Mouse (Mus musculus) MEL (cell line): ENCODE measurements around the gene Pbx3. TPM values are rescaled to one million over a fixed set of nuclear protein-coding genes. Genes with fewer than 3 reads are reported as not detected.

Experiments used
- DNase-seq: peaks from one replicate; pipeline ENCODE4 v3.0.0; 2011; ENCODE audit warnings: low read depth, low spot score
- H3K27ac ChIP-seq: 2 replicates; pipeline ENCODE4 v1.5.1; 2012; ENCODE audit warnings: low read depth, mild to moderate bottlenecking, control low read depth, low read length, moderate library complexity; ENCODE audit not compliant: control insufficient read depth
- H3K27me3 ChIP-seq, 2 experiments: fragments of 150-350 bp in 1 of 2; sonication (generic) in 1 of 2; 2 replicates each; pipeline ENCODE4 v1.6.1; 2012; ENCODE audit warnings: low read length in 2 of 2, mild to moderate bottlenecking in 2 of 2, improper control_type of control experiment in 1 of 2, moderate library complexity in 1 of 2; ENCODE audit not compliant: insufficient read depth in 2 of 2, control insufficient read depth in 1 of 2
- H3K36me3 ChIP-seq, 2 experiments: 2 replicates each; pipeline ENCODE4 v1.6.1; 2012 to 2014; ENCODE audit warnings: low read length in 2 of 2, improper control_type of control experiment in 1 of 2, inconsistent platforms in 1 of 2, mild to moderate bottlenecking in 1 of 2; ENCODE audit not compliant: insufficient read depth in 2 of 2, control insufficient read depth in 1 of 2
- H3K4me1 ChIP-seq, 2 experiments: fragments of 150-350 bp in 1 of 2; sonication (generic) in 1 of 2; 2 replicates each; pipeline ENCODE4 v1.6.1; 2012; ENCODE audit warnings: low read length in 2 of 2, improper control_type of control experiment in 1 of 2, mild to moderate bottlenecking in 1 of 2; ENCODE audit not compliant: insufficient read depth in 2 of 2, control insufficient read depth in 1 of 2
- H3K4me3 ChIP-seq, 2 experiments: fragments of 150-350 bp in 1 of 2; sonication (generic) in 1 of 2; 2 replicates each; pipeline ENCODE4 v1.5.1; 2012; ENCODE audit warnings: low read depth in 2 of 2, low read length in 2 of 2, mild to moderate bottlenecking in 2 of 2, moderate library complexity in 2 of 2, control low read depth in 1 of 2, improper control_type of control experiment in 1 of 2; ENCODE audit not compliant: control insufficient read depth in 1 of 2, insufficient read depth in 1 of 2
- H3K79me2 ChIP-seq: 2 replicates; pipeline ENCODE4 v1.6.1; 2012; ENCODE audit warnings: mild to moderate bottlenecking, low read length, moderate library complexity; ENCODE audit not compliant: control insufficient read depth, poor library complexity, insufficient read depth
- H3K9ac ChIP-seq: 2 replicates; pipeline ENCODE4 v1.6.1; 2012; ENCODE audit warnings: low read depth, mild to moderate bottlenecking, control low read depth, low read length, moderate library complexity; ENCODE audit not compliant: control insufficient read depth, poor library complexity, severe bottlenecking
- H3K9me3 ChIP-seq: fragments of 150-350 bp; sonication (generic); replicated peaks from 2 replicates; pipeline ENCODE4 v1.6.1; 2012; ENCODE audit warnings: mild to moderate bottlenecking, low read length, improper control_type of control experiment, moderate library complexity; ENCODE audit not compliant: insufficient read depth
- CHD1 ChIP-seq: IDR thresholded peaks from 2 replicates; pipeline ENCODE4 v1.6.1; 2012; ENCODE audit warnings: low read depth, mild to moderate bottlenecking, inconsistent platforms, low read length, improper control_type of control experiment
- ELF1 ChIP-seq: IDR thresholded peaks from 2 replicates; pipeline ENCODE4 v1.6.1; 2014; ENCODE audit warnings: low read depth, mild to moderate bottlenecking, inconsistent platforms, low read length, improper control_type of control experiment, moderate library complexity
- ETS1 ChIP-seq: IDR thresholded peaks from 2 replicates; pipeline ENCODE4 v1.6.1; 2012; ENCODE audit warnings: low read depth, mild to moderate bottlenecking, inconsistent platforms, low read length, improper control_type of control experiment, moderate library complexity
- HCFC1 ChIP-seq: IDR thresholded peaks from 2 replicates; pipeline ENCODE4 v1.6.1; 2012; ENCODE audit warnings: low read depth, mild to moderate bottlenecking, inconsistent platforms, low read length, improper control_type of control experiment, moderate library complexity
- JUND ChIP-seq: IDR thresholded peaks from 2 replicates; pipeline ENCODE4 v1.6.1; 2011; ENCODE audit warnings: low read depth, mild to moderate bottlenecking, improper control_type of control experiment, low read length
- MEF2A ChIP-seq: IDR thresholded peaks from 2 replicates; pipeline ENCODE4 v1.6.1; 2014; ENCODE audit warnings: low read depth, mild to moderate bottlenecking, inconsistent platforms, low read length, improper control_type of control experiment; ENCODE audit not compliant: poor library complexity, insufficient replicate concordance, severe bottlenecking; ENCODE audit errors: extremely low read depth
- MXI1 ChIP-seq: IDR thresholded peaks from 2 replicates; pipeline ENCODE4 v1.6.1; 2011; ENCODE audit warnings: mild to moderate bottlenecking, low read depth, low read length, improper control_type of control experiment
- NELFE ChIP-seq: IDR thresholded peaks from 2 replicates; pipeline ENCODE4 v1.6.1; 2011; ENCODE audit warnings: low read depth, low read length, improper control_type of control experiment
- NRF1 ChIP-seq: IDR thresholded peaks from 2 replicates; pipeline ENCODE4 v1.6.1; 2014; ENCODE audit warnings: low read depth, mild to moderate bottlenecking, inconsistent platforms, low read length, improper control_type of control experiment, moderate library complexity; ENCODE audit not compliant: poor library complexity, insufficient read depth, severe bottlenecking
- POLR2A ChIP-seq, 2 experiments: IDR thresholded peaks; 2 replicates each; pipeline ENCODE4 v1.6.1; 2011 to 2012; ENCODE audit warnings: low read length in 2 of 2, mild to moderate bottlenecking in 2 of 2, control low read depth in 1 of 2, improper control_type of control experiment in 1 of 2, low read depth in 1 of 2, moderate library complexity in 1 of 2; ENCODE audit not compliant: control insufficient read depth in 1 of 2, insufficient read depth in 1 of 2, poor library complexity in 1 of 2
- POLR2AphosphoS2 ChIP-seq: IDR thresholded peaks from 2 replicates; pipeline ENCODE4 v1.6.1; 2011; ENCODE audit warnings: low read length, improper control_type of control experiment
- SIN3A ChIP-seq: IDR thresholded peaks from 2 replicates; pipeline ENCODE4 v1.6.1; 2012; ENCODE audit warnings: low read length, improper control_type of control experiment, inconsistent platforms
- TAL1 ChIP-seq: IDR thresholded peaks from 2 replicates; pipeline ENCODE4 v1.6.1; 2012; ENCODE audit warnings: mild to moderate bottlenecking, inconsistent platforms, low read length, moderate library complexity, mixed read lengths
- ZKSCAN1 ChIP-seq: IDR thresholded peaks from 2 replicates; pipeline ENCODE4 v1.6.1; 2012; ENCODE audit warnings: low read depth, mild to moderate bottlenecking, inconsistent platforms, low read length, improper control_type of control experiment, moderate library complexity
- ZNF384 ChIP-seq: IDR thresholded peaks from 2 replicates; pipeline ENCODE4 v1.6.1; 2012; ENCODE audit warnings: low read depth, mild to moderate bottlenecking, inconsistent platforms, low read length, improper control_type of control experiment
- polyA plus RNA-seq, 2 experiments: library from polyadenylated mRNA; stranded (reverse) in 1 of 2; unstranded in 1 of 2; fragments of >175 nt in 1 of 2; fragments of >200 nt in 1 of 2; gene quantifications; 2 replicates each; pipeline versions ENCODE4 v1.2.1 to v1.2.4; 2012; ENCODE audit warnings: low replicate concordance in 2 of 2, low read depth in 1 of 2; ENCODE audit not compliant: insufficient read length in 2 of 2, insufficient read depth in 1 of 2, missing spikeins in 1 of 2
- total RNA-seq: library from RNA; depleted of rRNA; stranded (reverse); fragments of 300-350 nt; gene quantifications from 2 replicates; pipeline ENCODE4 v1.2.3, GENCODE M21; 2012

Pbx3 gene
- total and polyA plus RNA-seq, 3 experiments = 10.1 to 22.4 TPM; not detected in 1

DNA sequence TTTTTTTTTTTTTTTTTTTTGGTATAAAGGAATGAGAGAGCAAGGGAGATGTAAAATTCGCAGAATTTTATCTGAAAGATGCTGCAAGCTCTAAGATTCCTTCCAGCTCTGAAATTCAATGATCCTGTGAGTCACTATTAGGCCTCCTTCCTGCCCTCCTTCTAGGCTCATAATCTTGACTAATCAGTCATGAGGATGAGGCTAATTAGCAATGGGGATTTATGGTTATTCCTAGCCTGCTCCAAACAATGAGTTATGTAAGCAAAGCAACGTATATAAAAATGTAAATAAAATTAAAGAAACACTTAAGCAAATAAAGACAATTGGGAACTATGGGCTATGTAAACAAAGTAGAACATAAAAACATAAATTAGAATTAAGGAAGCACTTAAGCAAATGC lies 1.4 kb upstream of the Pbx3 start:
- Histone ChIP-seq H3K79me2 (peaks cover 19% of the 10 kb centered on the region), H3K4me1 (peaks cover 3 to 9% of the 10 kb centered on the region in 2 experiments; a peak in 3 of 4 replicates), H3K27ac (no peak overlapping the region), H3K27me3 (no peaks in the 10 kb centered on the region), H3K36me3 (peaks cover 0 to 10% of the 10 kb centered on the region in 2 experiments; a peak in 2 of 4 replicates), H3K4me3 (no peak overlapping the region), H3K9ac (no peak overlapping the region), H3K9me3 (no peaks in the 10 kb centered on the region)
- DNase-seq = no peak
- TF ChIP-seq ZNF384 (peak; percentile 42; the same call in 1 of the 2 replicates), CHD1 (no peak), ELF1 (no peak), MXI1 (no peak)

DNA sequence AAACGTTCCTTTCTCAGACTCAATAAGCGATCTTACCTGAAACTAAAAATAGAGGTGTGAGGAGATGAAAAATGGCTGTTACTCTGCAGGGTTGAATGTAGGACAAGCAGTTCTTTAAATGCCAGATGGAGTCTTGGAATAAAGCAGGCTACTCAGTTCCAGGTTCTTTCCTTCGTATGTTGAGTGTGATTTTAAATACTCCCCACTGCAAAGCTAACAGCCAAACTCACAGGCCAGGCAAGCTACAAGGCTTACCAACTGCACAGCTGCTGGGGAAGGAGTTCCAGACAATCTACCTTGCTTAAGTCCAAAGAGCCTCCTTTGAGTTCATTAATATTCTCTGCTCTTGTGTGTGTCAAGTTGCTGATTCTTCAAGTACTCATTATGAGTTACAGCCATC lies 944 bp upstream of the Pbx3 start:
- Histone ChIP-seq H3K79me2 (peaks cover 19% of the 10 kb centered on the region), H3K36me3 (peaks cover 0 to 10% of the 10 kb centered on the region in 2 experiments; a peak in 2 of 4 replicates), H3K27me3 (no peaks in the 10 kb centered on the region), H3K9ac (no peak overlapping the region), H3K4me1 (peaks cover 3 to 13% of the 10 kb centered on the region in 2 experiments; a peak in 3 of 4 replicates), H3K4me3 (no peak overlapping the region), H3K9me3 (no peaks in the 10 kb centered on the region), H3K27ac (no peak overlapping the region)
- DNase-seq = no peak
- no peak for TF ChIP-seq SIN3A
- TF ChIP-seq TAL1 = no peak
- no peak for TF ChIP-seq NRF1
- no peak for TF ChIP-seq POLR2AphosphoS2
- TF ChIP-seq MEF2A = no peak
- no peak for TF ChIP-seq CHD1

DNA sequence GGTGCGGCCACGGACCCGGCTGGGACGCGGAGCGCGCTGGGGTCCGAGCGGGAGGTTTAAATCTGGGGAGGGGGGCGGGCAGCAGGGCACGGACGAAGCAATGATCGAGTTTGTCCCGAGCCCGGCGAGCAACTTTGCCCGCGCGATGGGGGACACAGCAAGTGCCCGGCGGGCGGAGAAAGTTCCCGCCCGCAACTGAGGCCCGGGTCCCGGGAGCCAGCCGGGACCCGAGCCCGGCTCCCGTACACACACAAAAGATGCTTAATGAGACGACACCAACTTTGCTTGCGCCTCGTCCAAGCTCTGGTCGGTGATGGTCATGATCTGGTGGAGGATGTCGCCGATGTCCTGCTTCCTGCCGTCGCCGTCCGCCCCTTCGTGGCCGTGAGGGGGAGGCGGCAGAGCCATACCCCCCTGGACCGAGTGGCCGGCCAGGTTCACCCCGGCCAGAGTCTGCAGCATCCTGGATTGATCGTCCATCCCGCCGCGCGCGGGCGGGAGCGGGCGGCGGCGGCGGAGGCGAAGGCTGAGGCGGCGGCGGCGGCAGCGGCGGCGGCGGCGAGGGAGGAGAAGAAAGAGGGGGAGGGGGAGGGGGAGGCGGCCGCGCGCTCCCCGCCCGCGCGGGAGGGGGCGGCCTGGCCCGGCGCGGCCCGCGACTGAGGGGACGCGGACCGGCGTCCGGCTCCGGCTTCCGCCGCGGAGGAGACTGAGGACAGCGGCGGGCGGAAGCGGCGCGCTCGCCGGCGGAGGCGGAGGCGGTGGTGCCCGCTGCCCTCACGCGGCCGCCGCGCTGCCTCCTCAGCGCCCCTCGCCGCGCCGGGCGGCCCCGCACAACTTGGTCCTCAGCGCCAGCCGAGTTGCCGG lies 1.3 kb downstream of the Pbx3 start:
- TF ChIP-seq ETS1 (no peak), MXI1 (peak; percentile 0; the same call in 1 of the 2 replicates), NRF1 (no peak), JUND (no peak), SIN3A (no peak), NELFE (no peak; the same call in 1 of the 2 replicates), POLR2A (IDR thresholded peaks at IDR 0.05; ENCODE audit: control insufficient read depth in 1 of 2, insufficient read depth in 1 of 2, low read depth in 1 of 2, low read length in 2 of 2, poor library complexity in 1 of 2) (peak in 1 of 2 experiments; percentile 63; a peak in 1 of 4 replicates), HCFC1 (no peak), ZKSCAN1 (no peak), TAL1 (no peak), POLR2AphosphoS2 (no peak)
- Histone ChIP-seq H3K27ac (peak overlapping the region; percentile 81), H3K36me3 (peaks cover 0 to 20% of the 10 kb centered on the region in 2 experiments; a peak in 2 of 4 replicates), H3K4me3 (peak overlapping the region; percentile 76 to 86), H3K27me3 (no peaks in the 10 kb centered on the region), H3K9me3 (no peaks in the 10 kb centered on the region), H3K79me2 (peaks cover 25% of the 10 kb centered on the region), H3K4me1 (peaks cover 6 to 19% of the 10 kb centered on the region in 2 experiments), H3K9ac (peak overlapping the region; percentile 85)
- DNase-seq = peak; percentile 61
